Mouse (Mus musculus): ENCODE measurements around the gene Spock2.
"Not testable (repeated sequence)": the region's sequence is repeated elsewhere in the genome, so short reads cannot be mapped to it uniquely, and the experiment has no call there.

Gene Spock2

DNA sequence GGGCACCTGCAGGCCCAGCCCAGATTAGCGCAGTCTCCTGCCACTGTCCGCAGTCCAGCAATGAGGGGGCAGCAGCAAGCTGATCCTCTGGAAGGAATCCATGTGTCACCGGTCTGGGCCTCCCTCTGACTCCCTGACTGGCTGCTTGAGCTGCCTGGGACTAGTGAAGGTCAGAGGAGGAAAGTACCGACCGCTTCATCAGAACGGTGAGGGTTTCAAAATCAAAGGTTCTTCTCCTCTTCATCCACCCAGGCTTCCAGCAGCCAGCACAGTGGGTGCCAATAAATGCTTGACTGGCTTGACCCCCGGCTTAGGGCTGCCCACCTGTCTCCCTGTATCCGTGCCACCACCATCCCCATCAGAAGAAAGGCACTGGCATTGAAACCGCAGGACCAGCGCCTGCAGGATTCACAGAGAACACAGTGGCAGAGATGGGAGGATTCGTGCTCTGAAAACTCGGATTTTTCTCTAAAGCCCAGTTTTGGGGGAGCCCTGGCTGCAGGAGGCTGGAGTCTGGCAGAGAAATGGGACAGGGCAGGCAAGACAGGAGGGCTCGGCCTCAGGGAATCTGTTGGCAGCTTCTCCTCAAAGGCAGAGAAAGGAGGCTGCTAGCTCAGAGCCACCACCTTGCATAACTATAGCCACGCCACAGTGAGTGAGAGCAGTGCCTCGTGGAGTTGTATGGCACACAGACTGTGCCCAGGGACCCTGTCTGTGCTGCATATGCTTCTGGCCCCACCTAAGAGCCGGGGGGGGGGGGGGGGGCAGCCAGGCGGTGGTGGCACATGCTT is 2.5 kb downstream of the Spock2 start:
- no peak for DNase-seq (ENCODE audit: low spot score)

DNA sequence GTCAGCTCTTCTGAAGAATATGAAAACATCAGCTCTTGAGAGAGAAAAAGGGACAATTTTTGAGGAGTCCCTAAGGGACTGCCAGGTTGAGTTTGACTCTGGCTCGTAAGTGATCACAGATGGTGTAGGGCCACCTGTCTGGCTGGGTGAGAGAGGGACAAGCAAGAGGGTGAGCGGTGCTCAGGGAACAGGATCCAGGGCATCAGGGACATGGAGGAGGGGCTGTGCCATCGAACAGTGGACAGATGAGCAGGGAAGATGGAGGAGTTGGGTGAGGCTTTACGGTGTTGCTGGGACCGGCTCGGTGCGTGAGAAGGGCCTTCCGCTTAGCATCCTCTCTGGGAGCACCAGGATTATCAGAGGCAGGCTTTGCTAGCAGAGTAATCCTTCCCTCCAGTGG is 3.3 kb downstream of the Spock2 start:
- no peak for DNase-seq (ENCODE audit: low spot score)

DNA sequence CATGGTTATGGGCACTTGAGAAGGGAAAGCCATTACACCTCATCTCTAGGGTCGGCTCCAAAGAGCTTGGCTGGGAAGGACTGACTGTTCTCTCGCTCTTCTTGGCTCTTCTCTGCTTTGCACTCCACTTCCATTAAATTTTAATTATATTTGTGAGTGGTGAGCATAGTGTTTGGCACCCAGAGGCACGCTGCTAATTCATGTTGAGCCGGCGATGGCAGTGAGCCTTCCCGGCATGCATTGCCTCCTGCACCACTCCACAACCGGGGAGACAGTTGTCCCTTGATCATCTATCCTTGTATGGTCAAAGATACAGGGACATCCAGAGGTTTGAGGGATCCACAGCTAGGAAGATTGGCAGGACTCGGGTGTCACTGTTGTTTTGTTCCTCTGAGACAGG is 4.0 kb downstream of the Spock2 start:
- no peak for DNase-seq (ENCODE audit: low spot score)

DNA sequence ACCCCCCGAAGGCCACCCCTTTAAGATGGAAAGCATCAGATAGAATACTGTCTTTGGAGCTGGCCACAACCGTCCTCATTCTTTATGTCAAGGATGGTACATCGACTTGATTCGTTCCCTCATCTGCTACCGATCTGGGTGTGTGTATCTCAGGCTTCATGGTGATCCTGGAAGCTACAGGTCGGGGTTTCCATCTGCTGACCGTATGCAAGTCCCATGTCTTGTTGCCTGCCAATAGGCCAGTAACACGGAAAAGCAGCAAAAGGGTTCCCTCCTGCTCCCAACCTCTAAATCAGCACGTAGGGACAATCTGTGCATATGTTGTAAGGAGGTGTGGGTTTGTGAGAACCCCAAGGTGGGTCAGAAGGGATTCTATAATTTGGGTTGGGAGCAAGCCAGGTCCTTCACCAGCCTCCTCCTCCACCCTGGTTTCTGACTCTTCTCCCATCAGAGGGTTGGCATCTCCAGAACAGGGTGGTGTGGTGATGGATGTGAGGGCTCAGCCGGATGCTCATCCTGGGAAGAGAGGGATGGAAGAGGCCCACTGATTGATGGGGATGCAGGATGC is 5.0 kb downstream of the Spock2 start:
- no peak for DNase-seq (ENCODE audit: low spot score)

DNA sequence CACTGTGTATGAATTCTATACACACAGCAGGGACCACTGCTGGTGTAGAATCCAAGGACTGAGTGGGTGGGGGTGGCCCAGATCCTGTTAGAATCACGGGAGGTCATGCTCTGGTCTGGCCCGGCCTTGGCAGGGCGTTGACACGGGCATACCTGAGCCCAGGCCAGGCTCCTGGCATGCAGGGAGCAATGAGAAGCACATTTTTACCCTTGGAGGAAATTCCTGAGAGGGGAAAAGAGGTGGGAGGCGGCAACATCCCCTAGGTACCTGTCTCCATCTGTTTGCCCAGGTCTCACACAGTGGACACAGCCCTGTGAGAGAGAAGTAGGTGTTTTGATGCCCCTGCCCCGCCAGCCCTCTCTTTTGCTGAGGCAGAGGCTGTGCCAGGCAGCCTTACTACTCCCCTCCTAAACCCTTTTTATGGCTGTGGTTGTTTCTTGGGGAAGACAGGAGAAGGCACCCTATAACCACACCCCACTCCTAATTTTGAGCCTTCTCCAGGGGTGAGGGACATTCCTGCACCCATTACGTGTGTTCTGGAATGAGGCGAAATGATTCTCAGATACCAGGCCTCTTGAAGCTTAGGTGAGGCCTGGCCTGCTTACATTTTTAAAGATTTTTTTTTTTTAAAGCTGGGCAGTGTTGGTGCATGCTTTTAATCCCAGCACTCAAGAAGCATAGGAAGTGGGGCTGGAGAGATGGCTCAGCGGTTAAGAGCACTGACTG is 8.1 kb downstream of the Spock2 start:
- no peak for DNase-seq (ENCODE audit: low spot score)

DNA sequence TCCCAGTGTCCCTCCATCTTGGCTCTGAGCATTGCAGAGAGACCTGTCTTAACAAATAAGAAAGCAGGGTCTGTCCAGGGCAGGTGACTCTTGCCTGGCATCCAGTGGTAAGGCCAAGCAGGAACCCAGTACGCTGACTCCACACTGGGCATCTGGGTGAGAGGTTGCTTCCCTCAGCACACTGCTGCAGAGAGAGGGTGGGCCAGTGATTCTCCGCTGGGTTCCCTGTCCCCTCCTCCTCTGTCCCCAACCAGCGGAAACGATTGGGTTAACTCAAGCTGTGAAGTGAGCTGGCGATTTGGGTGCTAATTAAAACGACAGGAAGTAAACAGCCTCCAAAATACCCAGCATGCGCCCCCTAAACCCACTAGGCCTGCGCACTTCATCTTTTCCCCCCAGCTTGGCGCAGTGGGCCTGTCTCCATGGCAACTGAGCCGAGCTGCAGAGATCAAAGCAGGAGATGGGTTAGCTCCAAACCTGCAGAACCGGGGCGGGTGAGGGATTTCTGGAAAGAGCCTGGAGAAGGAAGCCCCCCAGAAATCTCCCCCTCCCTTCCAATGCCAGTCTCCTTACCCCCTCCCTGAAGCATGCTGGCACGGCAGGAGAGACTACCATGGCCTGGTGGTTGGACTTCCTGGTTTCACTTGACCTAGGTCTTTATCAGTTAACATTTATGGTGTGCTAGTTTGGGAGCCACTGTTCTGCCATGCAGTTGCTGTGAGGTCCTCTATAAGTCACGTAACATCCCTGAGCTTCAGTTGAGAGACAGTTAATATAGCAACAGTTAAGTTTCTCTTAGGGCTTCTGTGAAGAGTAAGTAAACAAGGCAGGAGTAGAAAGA is 9.5 kb downstream of the Spock2 start:
- DNase-seq (ENCODE audit: low spot score), result no peak

DNA sequence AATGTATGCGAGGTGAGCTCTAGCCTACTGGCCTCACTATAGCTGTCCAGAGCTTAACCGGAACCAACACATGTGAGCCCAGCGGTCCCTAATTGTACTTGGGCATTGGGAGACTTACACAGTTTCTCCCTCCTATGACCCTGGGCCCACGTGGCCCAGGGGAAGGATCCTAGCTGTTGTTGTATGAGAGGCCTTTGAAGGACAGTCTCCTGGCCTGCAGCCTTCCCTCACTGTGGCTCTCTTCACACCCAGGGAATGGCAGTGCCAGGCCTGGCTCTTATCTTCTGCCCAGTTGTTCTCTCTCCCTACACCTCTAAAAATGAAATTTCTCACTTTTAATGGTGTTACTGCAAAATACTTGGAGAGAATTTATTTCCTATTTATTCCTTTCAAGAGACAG is 11.0 kb downstream of the Spock2 start:
- no peak for DNase-seq (ENCODE audit: low spot score)

DNA sequence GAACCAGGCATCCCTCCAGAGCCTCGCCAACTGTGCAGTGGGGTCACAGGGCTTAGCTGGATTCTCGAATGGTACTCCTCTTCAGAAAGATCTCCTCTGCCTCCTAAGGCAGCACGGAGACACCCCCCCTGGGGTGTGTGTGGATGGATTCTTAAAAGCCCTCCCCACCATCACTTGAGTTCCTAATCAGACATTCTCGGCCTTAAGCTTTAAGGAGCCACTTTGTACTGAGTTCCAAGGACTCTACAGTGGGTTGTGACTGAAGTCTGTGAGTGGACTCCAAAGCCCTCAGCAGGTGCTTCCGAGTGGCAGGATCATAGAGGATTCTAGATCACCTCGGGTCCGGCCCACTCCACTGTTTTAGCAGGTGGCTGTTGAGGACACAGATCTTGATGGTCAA is 12.4 kb downstream of the Spock2 start:
- DNase-seq (ENCODE audit: low spot score), result no peak

DNA sequence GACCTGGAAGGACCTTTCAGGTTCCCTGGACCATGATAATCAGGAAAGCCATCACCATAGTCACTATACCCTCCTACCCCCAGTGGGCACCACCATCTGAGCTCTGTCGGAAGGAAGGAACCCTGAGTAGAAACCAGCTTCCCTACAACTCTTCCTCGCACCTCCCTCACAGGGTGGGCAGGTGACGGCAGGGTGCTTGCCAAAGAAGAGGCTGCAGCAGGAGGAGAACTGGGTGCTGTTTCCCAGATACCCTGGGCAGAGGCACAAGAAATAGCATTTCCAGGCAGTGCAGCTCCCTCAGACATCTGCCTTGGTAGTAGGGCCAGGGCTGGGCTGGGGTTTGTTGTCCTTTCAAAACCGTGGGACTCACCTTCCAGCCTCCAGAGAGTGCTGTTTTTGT is 14.6 kb downstream of the Spock2 start:
- no peak for DNase-seq (ENCODE audit: low spot score)

DNA sequence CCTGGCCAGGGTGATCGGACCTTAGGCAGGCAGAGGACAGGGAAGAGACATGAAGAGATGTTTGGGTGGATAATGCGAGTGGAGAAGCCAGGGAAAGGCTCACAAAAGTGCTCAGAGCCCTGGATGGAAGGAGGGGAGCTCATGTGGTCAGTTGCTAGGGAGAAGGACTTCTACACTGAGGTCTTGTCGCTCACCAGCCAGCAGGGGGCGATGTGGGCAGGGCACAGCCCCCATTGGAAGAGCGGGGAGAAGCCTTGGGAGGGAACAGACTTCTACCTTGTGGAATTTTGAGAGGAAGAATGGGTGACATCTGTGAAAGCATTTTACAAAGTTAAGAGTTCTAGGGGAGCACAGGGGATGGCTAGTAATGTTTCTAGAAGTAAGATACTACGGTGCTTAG is 18.1 kb downstream of the Spock2 start:
- DNase-seq (ENCODE audit: low spot score), result no peak

DNA sequence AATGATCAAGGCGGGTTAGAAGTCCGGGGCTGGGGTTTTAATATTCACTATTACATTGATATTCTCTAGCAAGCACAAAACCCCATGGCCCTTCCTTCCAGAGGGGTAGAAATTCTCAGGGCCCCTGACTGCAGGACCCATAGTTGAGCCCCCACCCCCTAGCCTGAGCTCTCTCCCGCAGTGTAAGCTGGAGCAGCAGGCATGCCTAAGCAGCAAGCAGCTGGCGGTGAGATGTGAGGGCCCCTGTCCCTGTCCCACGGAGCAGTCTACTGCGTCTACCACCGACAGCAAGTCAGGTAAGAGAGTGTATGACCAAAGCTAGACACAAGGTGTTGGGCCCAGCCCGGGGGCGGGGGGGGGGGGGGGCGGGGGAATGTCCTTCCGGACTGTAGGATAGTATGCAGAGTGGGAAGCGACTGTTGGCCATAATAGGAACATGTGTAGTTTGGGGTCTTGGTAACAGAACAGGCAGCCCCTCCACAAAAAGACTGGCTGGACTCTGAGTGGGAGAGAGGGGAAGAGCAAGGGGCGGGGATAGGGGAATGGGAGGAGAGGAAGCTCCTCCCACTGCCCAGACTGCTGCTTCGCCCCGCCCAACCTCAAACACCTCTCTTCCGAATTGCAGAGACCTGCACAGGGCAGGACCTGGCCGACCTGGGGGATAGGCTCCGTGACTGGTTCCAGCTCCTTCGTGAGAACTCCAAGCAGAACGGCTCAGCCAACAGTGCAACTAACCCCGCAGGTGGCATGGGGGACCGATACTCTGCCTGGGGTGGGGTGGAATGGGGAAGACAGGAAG is 19.7 kb downstream of the Spock2 start:
- no peak for DNase-seq (ENCODE audit: low spot score)

DNA sequence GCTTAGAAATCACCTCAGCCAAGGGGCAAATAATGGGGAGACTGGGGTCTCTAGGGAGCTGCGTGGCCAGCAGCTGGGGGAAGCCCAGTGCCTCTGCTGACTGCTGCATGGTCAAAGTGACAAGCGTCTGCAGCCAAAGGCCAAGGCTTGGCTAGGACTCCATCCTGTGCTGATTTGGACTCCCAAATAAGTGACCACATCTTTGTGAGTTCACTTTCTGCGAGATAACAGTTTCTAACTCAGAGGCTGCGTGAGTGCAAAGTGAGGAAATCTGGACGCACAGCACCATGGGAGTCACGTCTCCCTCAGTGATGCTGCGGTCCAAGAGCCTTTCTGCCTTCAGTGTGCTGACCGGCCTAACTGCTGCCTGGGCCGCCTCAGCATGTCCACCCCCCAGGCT is 22.3 kb downstream of the Spock2 start:
- no peak for DNase-seq (ENCODE audit: low spot score)

DNA sequence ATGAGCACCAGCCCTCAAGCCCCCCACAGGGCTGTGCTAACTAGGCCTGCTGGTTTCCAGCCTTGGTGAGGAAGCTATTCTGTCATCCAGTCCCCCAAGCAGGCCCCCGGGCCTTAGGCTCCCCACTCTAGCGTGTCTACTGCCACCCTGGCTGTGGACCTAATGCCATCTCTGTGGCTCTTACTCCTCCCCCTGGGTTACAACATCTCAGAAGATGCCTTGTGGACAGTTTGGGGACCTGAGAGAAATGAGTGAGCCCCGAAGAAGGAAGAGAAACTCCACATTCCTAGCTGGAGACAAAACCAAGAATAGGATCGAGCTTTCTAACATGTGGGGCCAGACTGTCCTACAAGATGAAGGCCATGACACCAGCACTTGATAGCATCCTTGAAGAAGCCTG is 24.5 kb downstream of the Spock2 start:
- DNase-seq (ENCODE audit: low spot score), result no peak

DNA sequence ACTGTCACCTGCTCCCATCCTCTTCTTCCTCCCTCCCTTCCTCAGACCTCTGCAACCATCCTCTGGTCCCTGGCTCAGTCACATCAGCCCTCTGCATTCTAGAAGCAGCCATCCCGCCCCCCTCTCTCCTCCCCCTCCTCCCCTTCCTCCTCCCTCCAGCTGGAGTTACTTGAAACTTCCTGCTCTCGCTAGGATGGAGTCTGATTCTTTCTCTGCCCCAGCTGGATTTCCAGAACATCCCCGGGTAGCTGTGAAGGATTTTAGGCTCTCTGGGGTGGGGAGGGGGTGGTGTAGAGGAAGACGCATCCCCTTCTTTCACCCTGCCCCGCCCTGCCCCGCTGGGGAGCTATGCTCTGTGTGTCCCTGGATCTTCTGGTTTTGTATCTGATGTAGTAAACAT is 27.5 kb downstream of the Spock2 start:
- DNase-seq (ENCODE audit: low spot score), result no peak

DNA sequence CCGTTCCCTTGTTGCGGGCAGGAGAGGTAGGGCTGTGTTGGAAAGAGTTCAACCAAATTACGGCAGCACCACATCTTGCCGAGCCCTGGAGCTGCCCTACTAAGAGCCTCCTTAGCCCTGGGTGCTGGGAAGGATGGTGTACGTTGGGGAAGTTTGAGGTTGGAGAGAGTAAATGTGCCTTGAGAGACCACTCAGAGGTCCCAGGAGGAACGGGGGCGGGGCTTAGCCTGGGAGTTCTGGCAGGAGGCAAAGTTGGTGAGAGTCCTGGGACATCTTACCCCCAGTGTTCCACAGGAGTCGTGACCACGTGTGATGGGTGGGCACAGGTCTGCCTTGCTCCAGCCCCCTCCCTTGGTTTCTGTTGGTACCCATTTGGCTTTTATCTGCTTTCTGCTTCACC is 28.2 kb downstream of the Spock2 start:
- DNase-seq (ENCODE audit: low spot score), result no peak

DNA sequence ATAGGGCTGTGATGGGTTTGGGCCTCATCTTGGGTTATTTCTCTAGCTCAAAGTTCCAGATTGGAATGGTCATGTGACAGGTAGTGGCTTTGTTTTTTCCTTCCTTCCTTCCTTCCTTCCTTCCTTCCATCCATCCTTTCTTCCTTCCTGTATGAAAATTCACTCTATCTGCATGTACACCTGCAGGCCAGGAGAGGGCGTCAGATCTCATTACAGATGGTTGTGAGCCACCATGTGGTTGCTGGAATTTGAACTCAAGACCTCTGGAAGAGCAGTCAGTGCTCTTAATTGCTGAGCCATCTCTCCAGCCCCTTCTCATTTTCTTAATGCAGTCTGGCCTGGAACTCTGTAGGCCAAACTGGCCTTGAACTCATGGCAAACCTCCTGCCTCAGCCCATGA is 30.0 kb downstream of the Spock2 start:
- DNase-seq (ENCODE audit: low spot score), result not testable (repeated sequence)

DNA sequence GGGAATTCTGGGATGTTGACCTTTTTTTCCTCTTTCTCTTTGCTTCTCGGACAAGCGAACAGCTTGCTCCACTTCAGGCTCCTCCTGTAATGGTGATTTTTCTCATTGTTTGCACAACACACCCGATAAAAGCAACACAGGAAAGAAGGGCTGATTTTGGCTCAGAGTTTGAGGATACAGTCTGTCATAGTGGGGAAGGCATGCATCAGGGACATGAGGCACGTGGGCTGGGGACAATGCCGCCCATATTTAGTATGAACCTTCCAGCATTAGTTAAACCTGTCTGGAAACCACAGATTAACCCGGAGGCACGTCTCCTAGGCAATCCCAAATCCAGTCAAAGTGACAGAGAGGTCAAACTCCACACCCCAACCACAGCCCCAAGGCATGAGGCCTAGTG is 30.9 kb downstream of the Spock2 start:
- no peak for DNase-seq (ENCODE audit: low spot score)

DNA sequence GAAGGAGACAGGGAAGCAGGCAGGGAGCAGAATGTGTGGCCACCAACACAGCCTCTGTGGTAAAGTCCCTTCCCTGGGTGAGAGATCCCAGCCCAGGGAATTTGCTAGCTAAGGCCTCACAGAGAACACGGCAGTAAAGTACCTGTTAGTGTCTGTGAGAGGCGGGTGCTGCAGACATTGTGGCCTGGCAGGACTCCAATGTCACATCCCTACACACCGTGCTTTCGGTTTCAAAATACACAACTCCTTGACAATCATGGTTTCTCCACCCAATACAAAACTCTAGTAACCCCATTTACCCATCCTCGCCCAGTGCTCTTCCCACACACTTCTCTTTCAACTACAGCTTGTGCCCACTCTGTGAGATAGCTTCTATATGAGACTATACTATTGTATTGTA is 32.7 kb downstream of the Spock2 start:
- DNase-seq (ENCODE audit: low spot score), result no peak

DNA sequence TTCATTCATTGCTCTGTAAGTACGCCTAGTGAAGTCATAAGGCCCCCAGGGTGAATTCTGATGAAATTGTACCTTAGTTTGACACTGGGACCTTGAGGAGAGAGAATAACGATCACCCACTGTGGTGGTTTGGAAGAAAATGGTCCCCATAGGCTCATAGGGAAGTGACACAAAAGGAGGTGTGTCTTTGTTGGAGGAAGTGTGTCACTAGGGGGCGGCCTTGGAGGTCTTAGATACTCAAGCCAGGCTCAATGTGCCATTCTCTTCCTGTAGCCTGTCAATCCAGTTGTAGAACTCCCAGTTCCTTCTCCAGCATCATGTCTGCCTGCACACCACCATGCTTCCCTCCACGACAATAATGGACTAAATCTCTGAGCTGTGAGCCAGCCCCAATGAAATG is 34.7 kb downstream of the Spock2 start:
- DNase-seq (ENCODE audit: low spot score), result no peak

DNA sequence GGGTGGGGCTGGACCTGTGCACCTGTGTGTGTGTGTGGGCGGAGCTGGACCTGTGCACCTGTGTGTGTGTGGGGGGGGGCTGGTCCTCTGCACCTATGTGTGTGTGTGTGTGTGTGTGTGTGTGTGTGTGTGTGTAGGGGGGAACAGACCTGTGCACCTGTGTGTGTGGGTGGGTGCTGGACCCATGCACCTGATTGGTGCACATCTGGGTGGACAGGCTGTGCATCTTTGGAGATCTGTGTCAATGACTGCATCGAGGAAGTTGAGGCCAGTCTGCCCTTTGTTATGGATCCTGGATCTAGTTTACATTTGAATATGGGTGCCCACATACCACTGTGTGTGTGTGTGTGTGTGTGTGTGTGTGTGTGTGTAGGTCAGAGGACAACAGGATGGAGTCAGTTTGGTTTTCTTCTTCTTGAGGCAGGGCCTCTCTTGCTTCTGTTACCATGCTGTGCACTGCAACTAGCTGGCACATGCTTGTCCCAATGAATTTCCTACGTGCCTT is 35.7 kb downstream of the Spock2 start:
- DNase-seq (ENCODE audit: low spot score), result no peak

DNA sequence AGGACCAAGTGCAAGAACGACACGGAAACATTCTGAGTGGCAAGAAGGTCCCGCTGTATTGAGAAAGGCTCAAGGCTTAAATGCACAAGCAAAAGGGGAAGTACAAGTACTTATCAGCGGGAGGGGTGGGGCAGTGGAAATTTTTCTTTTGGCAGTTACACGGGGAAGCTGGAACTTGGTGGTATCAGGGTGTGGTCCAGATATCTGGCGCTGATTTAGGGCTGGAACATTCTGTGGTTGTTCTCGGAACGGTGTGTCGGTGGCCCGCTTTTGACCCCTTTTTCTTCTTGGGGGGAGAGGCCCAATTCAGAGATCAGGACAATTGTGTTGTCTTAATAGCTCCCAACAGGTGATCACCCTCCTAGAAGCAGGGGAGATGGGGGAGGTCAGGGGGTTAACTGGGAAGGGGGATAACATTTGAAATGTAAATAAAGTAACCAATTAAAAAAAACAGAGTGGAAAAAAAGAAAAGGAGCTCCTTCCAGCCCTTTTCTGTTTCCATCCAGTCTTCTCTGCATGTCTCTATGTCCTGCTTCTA is 41.6 kb downstream of the Spock2 start:
- DNase-seq (ENCODE audit: low spot score), result not testable (repeated sequence)

All from ovary, postnatal 14 days (tissue).